Mouse (Mus musculus) monocyte, adult 5-6 weeks (primary cell): Measurements from ENCODE around the gene Dnaja3. TPM values are rescaled to one million over a fixed set of nuclear protein-coding genes. Genes with fewer than 3 reads are reported as not detected.
A peak's percentile ranks its signal among the peaks of the same experiment; 100 is the strongest.
"Not testable (repeated sequence)": the region's sequence is repeated elsewhere in the genome, so short reads cannot be mapped to it uniquely, and the experiment has no call there.

ENCODE experiments used
- ATAC-seq: fragments of 153-309, 156-312 bp; replicated peaks from 2 replicates; pipeline ENCODE4 v1.8.0; 2017; ENCODE audit warnings: mild to moderate bottlenecking; ENCODE audit not compliant: low TSS enrichment, insufficient number of reproducible peaks, severe bottlenecking, poor library complexity, low FRiP score
- total RNA-seq: library from RNA; stranded (forward); fragments of 200-1000, 200-491, 200-594 nt; gene quantifications from 3 replicates; pipeline ENCODE4 v1.2.3, GENCODE M21; 2017

Gene Dnaja3
- total RNA-seq, 1 experiment from 2014 or later: 25.9 TPM

DNA sequence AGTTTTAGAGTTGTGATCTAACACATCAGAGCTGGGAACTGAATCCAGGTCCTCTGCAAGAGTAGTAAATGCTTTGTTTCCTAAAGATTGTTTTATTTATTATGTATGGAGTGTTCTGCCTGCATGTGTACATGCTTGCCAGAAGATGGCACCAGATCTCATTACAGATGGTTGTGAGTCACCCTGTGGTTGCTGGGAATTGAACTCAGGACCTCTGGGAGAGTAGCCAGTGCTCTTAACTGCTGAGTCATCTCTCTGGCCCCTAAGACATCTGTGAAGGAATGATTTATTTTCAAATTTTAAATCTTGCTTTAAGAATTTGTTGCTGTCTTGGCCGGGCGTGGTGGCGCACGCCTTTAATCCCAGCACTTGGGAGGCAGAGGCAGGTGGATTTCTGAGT lies 49.6 kb downstream of the Dnaja3 start:
- ATAC-seq: not testable (repeated sequence)

- ATAC-seq: no peak
Observed at GRCm38 (mm10) chr16:4701211-4701610, 61.4 kb downstream of the Dnaja3 start.

- ATAC-seq: no peak
Observed at GRCm38 (mm10) chr16:4702646-4703045, 62.9 kb downstream of the Dnaja3 start.

DNA sequence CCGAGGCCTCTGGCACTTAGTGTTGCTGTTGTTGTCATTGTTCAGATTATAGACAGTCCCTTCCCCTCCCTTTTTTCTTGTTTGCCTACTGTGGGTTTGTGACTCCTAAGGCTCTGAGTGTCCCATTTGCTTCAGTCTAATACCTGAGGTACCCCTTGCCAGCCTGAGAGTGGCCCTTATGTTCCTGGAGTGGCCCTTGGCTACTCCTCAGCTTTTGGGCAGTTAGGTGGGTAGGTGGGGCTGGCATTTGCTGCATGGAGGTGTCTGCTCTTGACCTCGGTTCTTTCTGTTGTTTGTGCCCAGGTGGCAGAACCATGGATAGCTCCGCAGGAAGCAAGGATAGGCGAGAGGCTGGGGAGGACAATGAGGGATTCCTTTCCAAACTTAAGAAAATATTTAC lies 65.8 kb downstream of the Dnaja3 start:
- ATAC-seq: no peak

DNA sequence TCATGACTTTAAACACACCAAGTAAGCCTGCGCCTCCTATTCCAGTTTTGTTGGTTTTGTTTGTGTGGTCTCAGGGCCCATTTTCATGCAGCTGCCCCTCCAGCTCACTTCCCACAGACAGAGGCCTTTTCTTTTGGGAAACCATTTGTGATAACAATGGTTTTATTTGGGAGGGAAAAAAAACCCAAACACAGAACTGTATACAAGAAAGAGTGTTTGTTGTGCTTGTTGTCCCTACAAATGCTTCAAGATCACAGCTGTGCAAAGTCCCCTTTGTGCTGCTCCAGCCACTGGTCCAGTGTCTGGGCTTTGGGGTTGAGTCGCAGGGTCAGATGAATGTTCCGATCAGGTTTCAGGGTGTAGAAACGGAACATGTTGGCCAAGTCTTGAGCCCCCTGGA lies 71.4 kb downstream of the Dnaja3 start:
- no peak for ATAC-seq

DNA sequence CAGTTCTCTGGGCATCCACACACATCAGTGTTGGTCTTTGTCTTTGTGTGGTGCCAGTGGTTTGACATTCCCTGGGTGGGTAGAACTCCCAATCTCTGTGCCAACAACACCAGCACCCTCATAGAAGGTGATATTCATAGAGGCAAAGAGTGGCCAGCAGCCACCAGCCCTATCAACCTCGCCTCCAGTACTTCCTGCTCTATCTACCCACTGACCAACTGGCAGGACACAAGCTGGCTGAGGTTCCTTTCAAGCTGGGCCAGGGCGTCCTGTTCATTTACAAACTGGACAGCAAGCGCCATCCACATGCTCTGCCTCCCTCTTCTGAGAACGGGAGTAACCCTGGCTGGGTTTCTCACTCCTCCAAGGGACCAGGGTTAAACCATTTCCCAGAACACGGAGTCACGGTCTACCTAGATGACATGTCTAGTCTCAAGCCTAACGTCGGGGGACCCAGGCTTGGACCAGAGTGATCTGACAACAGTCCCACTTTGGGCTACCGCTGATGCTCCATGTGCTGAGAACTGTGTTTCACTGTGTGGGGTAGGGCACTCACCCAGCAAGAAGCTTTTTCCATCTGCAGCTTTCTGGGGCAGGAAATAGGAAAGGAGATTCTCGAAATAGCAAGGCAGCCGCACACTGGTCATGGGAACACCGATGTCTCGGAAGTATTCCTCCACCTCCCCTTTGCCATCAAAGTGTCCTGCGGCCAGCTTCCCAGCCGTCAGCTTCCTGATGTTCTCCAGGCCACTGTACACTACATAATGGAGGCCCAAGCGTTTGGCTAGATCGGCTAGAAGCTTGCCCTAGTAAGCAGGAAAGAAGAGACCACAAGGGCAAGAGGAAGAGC lies 74.3 kb downstream of the Dnaja3 start:
- ATAC-seq: no peak

DNA sequence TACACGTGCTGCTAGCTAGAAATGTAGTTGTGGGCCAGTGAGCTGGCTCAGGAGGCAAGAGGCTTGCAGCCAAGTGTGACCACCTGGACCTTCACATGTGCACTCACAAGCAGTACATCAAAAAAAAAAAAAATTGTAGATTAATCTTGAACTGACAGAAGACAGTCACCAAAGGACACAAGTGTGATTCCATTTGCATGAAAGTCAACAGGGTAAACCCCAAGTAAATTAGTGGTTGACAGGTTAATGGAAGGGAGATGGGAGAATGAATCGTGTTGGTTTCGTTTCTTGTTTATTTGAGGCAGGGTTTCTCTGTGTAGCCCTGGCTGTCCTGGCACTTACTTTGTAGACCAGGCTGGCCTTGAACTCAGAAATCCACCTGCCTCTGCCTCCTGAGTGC lies 78.1 kb downstream of the Dnaja3 start:
- no peak for ATAC-seq

DNA sequence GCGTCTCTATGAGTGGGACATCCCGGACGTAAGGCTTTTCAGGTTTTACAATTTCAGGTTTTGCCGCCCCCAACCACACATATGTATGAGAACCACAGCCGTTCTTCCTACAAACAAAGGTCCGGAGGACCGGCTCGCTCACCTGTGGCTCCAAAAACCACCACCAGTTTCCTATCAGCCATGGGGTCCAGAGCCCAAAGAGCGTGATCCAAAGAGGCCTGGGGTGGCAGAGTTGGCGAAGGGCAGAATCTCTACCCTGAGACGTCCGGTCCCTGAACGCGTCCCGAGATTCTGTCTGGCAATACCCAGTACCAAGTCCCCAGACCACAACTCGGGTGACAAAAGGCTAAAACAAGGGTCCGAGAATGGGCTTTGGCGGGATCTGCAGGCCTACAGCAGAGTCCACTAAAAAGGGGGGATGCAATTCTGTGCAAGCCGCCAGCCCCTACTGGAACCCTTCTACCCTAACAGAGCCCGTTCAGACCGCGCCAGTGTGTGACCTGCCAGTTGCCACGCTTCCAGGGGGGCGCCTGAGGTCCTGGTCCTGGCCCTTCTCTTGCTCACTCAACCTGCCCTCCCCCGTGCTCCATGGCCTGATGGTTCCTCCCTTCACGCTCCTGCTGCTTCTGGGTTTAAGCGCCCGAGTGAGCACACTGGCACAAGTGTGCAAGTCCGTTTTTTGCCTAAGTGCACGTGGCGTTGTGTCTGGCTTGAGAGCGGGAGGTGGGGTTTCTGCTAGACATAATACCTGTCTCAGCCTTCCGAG lies 79.1 kb downstream of the Dnaja3 start, which contains the start of gene Nmral1:
Gene Nmral1 (minus strand): TSS at position 604 of the 766 bp plus-strand sequence.
- ATAC-seq: peak; percentile 51

- peak; percentile 13 for ATAC-seq
Observed at GRCm38 (mm10) chr16:4722128-4722914, 82.5 kb downstream of the Dnaja3 start.

DNA sequence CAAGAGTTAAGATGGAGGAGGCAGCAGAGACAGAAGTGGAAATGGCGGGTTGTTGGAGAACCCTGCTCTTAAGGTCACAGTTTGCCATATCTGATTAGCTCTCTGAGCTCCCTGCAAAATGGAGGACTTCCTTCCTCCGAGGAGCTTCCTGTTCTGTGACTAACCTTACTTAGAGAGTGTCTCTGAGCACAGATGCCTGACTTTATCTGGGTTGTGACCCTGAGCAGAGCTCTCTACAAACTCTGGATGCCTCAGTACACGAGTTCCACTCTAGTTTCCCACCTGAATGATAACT lies 83.1 kb downstream of the Dnaja3 start:
- peak; percentile 78 for ATAC-seq

DNA sequence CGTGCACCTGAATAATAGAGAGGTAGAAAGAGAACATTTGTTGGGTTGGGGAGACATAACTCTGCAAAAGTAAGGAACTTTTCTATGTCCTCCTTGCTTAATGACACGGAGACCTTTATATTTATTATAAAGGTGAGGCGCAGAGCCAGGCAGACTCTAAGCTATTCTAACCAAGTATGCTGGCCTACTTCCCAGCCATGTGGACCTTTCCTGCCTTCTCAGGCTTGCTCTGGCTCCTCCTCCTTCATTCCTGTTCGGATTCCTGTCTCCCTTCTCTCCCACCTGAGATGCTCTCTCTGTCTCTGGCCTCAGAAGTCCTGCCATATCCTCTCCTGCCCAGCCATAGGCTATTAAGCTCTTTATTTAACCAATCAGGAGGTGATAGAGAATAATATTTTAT lies 85.5 kb downstream of the Dnaja3 start:
- ATAC-seq: no peak

DNA sequence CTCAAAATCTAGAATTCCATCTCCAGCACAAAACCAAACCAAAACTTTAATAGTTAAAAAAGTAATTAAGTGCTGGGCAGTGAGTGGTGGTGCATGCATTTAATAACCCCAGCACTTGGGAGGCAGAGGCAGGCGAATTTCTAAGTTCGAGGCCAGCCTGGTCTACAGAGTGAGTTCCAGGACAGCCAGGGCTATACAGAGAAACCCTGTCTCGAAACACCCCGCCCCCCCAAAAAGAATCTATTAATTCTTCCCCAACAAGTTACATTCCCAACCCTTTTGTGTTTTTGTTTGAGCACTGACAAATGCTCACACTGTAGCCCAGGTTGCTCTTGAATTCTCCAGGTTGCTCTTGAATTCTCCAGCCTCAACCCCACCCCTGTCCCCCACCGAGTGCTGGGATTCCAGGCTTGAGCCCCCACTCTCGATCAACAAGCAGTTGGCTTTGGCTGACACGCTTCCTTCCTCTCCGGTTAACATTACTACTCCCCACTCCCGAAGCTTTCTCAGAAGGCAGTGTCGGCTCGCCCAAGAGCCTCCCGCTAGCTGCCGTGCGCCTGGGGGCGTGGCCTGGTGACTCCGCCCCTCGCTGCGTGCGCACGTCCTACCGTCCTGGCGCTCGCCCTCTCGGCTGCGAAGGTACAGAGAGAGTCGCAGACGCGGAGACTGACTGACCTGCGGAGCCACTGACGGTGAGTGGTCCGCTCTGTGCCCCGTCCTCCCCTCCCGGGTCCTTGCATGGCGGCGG lies 86.2 kb downstream of the Dnaja3 start, which contains the start of gene Hmox2:
Gene Hmox2 (plus strand): TSS at position 582 of the 748 bp plus-strand sequence.
- ATAC-seq: peak; percentile 78

GRCm38 (mm10) chr16:4726528-4727128 lies 86.8 kb downstream of the Dnaja3 start:
- no peak for ATAC-seq

DNA sequence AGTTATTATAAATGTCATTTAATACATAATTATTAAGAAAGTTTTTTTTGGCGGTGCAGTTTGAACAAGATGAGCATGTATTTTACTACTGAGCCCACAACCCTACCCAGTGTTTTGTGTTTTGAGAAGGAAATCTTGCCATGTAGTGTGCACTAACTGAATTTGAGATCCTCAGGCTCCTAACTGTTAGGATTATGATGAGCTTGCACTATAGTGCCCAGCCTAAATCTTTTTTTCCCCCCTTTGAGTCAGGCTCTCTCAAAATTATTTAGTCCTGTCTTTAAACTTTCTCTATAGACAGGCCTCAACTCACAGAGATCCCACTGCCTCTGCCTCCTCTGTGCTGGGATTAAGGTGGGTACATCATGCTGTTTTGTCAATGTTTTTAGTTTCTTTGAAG lies 87.7 kb downstream of the Dnaja3 start:
- ATAC-seq: no peak

GRCm38 (mm10) chr16:4727963-4728362 lies 88.2 kb downstream of the Dnaja3 start:
- no peak for ATAC-seq

GRCm38 (mm10) chr16:4730776-4731358 lies 91.1 kb downstream of the Dnaja3 start:
- ATAC-seq: no peak

DNA sequence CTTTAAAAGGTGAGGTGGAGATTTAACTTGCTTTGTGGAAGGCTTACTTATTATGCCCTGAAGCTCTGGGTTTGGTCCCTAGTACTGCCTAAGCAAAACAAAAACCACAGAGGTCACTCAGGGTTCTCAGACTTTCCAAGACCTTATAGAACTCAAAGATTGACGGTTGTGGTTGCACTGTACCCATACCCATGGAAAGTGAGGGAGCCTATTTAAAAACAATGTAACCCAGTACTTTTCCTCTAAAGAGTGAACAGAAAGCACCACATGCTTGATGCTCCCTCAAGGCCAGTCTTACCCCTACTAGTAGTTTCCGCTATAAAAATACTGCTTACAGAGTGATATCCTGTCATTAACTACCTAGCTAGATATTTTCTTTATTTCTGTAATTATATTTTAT lies 96.5 kb downstream of the Dnaja3 start:
- ATAC-seq: no peak

DNA sequence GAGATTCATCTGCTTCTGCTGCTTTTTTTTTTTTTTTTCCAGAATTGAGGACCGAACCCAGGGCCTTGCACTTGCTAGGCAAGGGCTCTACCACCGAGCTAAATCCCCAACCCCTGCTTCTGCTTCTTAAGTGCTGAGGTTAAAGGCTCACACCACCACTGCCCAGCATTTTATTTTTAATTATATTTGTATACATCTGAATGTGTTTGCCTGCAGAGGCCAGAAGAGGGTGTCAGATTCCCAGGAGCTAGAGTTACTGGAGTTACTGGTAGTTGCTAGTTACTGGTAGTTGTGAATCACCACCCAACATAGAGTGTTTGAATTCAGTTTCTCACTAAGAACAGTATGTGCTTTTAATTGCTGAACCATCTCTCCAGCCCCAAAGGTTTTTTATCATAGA lies 100.2 kb downstream of the Dnaja3 start:
- no peak for ATAC-seq
